Mouse (Mus musculus): ENCODE measurements around the gene B830017H08Rik.

DNA sequence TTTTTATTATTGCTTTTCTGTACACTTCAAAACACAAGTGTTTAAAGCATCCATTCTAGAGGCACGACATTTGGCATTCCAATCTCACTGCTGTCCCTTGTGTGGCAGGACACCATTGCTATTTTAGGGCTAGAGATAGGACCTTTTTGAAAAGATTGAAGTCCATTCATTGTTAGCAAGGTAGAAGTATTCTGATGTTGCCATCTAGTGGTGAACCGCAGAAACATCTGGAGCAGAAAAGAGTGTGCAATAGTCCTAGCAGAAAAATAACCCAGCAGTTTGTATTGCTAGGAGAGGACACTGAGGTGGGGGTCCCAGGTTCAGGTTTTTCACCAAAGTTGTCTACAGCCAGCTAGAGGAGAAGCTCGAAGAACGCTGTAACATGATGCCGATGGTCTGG is 20.8 kb upstream of the B830017H08Rik start:
- TF ChIP-seq CTCF (IDR thresholded peaks at IDR 0.05; ENCODE audit: extremely low read depth, insufficient read length, insufficient replicate concordance, low read depth, low read length) (no peak), POLR2A (IDR thresholded peaks at IDR 0.05; ENCODE audit: low read depth, low read length) (no peak)
